Mouse (Mus musculus) cerebellum, adult 2 months (tissue): ENCODE measurements around the gene Rab3a.

ENCODE experiments used
- CTCF ChIP-seq: fragments of 200-500 bp; IDR thresholded peaks from 2 replicates; pipeline ENCODE4 v1.5.1; 2011; ENCODE audit warnings: low read depth, mild to moderate bottlenecking, control low read depth, low read length, moderate library complexity, borderline replicate concordance; ENCODE audit not compliant: insufficient read depth
- POLR2A ChIP-seq: fragments of 200-500 bp; IDR thresholded peaks from 2 replicates; pipeline ENCODE4 v1.6.1; 2011; ENCODE audit warnings: low read length, control low read depth, borderline replicate concordance; ENCODE audit not compliant: insufficient read depth

DNA sequence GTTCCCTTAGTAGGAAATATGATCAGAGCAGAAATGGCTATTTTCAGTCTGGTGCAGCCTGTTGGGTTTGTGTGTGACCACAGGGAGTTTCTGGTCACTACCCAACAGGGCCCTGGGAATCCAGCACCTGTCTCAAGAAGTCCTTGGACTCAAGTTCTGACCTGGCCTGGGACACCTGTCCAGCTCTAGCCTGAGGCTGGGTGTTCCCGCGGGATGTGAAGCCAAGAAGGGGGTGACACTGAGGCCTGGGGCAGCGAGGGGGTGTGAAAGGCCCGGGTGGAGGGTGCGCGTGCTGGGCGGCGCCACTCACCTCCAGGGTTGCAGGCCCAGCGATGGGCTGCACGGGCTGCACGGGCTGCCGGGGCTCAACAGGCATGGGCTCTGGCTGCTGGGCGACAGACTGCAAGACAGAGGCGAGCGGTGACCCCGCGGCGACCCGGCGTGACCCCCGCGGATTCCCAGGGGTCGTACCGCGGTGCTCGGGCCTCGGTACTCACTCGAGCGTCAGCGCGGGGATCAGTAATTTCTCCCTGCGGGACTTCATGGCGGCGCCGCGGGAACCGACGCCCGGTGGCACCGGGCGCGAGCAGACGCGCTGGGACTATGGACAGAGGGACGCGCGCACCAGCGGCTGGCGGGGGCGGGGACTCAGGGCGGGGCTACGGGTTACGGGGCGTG is 42.1 kb downstream of the Rab3a start:
- TF ChIP-seq CTCF (no peak), POLR2A (no peak)
